Mouse (Mus musculus): ENCODE results near the gene Itga2b.

Itga2b gene

DNA sequence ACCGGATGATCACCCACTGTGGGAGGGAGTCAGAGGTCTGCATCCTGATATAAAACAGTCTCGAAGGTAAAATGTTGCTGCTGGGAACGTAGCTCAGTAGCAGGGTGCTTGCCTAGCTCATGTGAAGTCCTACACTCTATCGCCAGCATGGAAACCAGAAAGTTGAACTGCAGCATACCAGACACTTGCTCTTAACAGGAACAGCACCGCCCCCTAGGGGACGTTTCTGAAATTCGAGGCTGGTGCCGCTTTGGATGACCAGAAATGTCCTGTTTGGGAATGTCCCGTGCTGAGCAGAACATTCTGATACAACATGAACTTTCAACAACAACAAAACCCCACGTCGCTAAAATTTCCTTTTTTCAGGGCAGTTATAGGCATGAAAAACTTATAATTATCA is 58.2 kb downstream of the Itga2b start:
- in situ Hi-C loops (cut with MseI, MboI) = loop anchor here (5.0 kb wide), 1 partner anchor 109 kb away; no protein-coding TSS in a partner anchor

DNA sequence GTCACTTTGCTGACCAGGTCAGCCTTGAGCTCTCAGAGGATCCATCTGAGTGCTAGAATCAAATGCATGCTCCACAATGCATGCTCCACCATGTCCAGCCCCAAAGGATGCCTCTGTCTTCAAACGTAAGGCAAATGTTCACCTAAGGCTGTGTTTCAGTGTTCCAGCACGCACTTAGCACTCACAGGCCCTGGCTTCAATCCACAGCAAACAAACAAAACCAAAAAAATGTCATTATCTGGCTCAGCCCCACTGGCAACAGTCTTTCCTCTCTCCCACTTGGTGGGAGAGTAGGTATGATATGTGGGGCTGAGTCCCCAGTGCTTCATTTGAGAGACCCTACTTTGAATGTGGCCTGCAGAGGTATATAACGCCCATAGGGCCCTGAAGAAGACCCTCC is 58.9 kb downstream of the Itga2b start:
- in situ Hi-C loops (cut with MseI, MboI) = loop anchor here (5.0 kb wide), 1 partner anchor 109 kb away; no protein-coding TSS in a partner anchor

- in situ Hi-C loops (cut with MseI, MboI) = loop anchor here (5.0 kb wide), 1 partner anchor 108 kb away; no protein-coding TSS in a partner anchor
Observed at GRCm38 (mm10) chr11:102410345-102410744, 59.6 kb downstream of the Itga2b start.

DNA sequence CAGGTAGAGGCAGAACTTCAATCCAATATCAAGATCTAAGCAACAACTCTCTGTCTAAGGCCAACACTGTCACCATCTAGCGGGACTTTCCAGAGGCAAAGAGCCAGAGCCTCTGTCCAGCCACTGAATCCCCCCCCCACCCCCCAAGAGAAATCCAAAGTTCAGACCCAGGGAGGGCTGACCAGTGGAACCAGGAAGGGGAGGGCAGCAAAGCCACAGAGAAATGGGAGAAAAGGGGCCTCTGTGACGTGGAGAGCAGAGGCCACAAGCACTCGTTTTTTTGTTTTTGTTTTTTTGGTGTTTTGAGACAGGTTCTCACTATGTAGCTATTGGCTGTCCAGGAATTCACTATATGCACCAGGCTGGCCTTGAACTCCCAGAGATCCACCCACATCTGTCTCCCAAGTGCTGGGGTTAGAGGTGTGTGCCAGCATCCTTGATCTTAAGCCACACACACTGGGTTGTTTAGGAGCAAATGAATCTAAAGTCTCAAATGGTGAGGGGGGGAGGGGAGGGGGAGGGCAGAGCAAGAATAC is 60.1 kb downstream of the Itga2b start:
- in situ Hi-C loops (cut with MseI, MboI) = loop anchor here (5.0 kb wide), 1 partner anchor 108 kb away; no protein-coding TSS in a partner anchor

DNA sequence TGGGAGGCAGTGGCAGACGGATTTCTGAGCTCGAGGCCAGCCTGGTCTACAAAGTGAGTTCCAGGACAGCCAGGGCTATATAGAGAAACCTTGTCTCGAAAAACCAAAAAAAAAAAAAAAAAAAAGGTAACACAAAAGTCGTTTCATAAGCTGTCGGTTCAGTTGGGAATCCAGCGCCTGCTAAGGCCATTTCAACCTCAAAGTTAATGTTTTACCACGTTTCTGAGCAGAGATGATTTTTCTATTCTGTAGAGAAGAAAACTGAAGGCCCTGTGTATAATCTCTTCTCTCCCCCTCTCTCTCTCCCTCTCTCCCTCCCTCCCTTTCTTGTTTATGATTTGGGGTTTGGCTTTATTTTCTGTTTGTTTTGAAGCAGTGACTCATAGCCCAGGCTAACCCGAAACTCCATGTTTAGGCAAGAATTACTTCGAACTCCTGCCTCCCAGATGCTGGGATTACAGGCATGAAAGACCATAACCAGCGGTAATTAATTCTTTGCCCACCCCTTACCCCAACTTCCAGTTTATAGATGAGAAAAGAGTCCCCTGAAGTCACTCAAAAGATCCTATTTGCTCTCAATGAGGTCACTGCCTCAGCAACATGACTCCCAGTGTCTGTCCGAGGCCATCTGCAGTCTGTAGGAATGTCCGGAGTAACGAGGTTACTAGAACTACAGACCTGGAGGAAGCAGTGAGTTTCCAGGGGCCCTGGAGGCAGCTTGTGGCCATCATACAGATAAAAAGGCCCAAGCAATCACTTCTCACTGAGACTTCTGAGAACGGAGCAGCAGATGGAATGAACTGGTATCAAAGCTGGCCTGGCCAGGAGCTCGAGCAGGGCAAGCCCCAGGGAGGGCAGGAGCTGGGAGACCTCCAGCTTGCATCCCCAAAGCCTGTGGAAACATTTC is 60.8 kb downstream of the Itga2b start:
- in situ Hi-C loops (cut with MseI, MboI) = no loop called here

DNA sequence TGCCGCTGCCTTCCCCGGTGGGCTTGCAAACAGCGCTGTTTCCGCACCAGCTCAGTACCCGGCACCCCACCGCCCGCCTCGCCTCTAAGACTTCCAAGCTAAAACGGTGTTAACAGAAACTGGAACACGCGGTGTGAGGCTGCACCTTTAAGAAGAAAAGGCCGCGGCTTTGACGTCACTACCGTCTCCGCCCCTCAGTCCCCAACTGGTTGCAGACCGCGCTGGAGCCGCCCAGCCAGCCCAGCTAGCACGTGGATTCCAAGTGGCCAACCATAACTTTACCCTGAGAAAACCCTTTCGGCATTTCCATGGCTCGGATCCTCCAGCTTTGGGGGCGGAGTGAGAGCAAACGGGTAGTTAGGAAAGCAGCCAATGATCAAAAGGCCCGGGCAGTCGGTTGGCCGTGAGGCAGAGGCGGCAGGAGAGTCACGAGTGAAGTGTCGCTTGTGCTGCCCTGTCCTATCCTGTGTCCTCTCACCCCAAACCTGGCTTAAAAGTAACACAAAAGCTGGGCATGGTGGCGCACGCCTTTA is 61.5 kb downstream of the Itga2b start:
- in situ Hi-C loops (cut with MseI, MboI) = no loop called here

DNA sequence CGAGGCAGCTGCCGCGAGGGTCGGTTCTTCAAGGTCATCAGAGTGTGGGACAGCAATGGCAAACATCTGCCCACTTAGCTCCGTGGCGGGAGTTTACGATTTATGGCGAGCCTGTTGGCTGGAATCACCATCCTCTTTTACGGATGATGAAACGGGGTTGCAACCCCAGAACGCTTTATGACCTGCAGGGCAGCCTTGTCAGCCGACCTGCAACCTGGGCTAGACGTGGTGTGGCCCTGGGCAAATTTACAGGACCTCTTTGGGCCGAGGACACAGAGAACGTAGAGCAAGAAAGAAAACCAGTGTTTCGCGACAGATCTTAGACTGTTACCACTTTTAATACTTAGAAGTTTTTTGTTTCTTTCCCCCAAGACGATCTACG is 62.1 kb downstream of the Itga2b start, which contains the start of gene Slc25a39:
Gene Slc25a39 (minus strand): TSS at position 113 of the 382 bp plus-strand sequence.
- in situ Hi-C loops (cut with MseI, MboI) = no loop called here

DNA sequence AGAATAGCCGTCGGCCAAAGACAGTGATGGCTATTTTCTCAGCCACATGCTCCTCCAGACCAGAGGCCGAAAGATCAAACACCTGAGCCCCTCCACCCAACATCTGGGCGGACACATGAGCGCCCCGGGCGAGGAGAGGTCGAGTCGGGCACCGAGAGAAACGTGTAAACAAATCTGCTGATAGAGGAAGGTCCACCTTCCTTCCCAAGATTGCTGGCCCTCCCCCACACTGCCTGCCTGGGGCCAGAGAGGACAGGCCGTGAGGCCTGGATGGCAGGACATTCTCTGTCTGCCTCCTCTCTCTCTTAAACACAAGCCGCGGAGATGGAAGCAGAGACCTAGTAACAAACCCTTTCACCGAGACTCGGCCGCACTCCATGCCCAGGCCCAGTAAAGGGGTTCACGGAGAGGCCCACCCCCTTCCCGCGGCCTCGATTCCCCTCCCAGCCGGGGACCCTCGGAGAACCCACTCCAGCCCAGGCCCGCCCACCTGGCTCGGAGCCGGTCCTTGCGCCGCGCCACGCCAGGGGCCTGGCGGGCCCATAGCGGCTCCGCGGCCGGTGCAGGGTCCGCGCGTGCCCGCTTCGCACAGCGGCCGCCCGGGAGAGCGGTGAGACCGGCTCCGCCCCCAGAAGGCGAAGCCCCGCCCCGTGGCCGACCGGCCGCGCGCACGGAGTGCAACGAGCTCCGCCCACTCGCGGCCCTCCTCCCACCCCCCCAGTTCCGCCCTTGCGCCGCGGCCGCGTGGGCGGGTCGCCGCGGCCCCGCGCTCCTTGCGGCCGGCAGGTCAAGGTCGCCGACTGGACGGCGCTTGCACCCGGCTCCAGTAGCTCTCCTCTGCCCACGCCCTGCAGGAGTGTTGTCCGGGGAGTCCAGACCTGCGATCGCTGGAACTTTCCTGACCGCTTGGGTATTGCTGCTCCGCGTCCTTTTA is 62.8 kb downstream of the Itga2b start:
- in situ Hi-C loops (cut with MseI, MboI) = no loop called here

DNA sequence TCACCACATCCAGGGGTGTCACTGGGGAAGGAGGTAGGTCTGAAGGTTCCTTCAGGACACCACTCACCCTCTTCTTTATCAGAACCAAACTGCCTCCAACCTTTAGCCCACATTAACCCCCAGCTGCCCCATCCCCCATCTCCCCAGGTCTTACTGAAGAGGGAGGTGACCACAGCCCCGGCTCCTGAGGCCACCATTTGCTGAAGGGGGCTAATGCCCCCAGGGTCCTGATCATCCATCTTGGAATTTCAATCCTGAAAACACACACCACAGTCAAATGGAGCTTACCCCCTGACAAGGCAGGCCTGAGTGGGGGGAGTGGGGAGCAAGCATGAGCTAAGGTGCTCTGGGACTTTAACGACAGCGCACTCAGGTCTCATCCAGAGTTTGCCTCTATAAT is 63.5 kb downstream of the Itga2b start:
- in situ Hi-C loops (cut with MseI, MboI) = no loop called here

GRCm38 (mm10) chr11:102405544-102406285 is 64.2 kb downstream of the Itga2b start:
- in situ Hi-C loops (cut with MseI, MboI) = no loop called here

- in situ Hi-C loops (cut with MseI, MboI) = no loop called here
Observed at GRCm38 (mm10) chr11:102404161-102405010, 65.5 kb downstream of the Itga2b start.

- in situ Hi-C loops (cut with MseI, MboI) = no loop called here
Observed at GRCm38 (mm10) chr11:102403657-102404056, 66.3 kb downstream of the Itga2b start.

All from mouse trophoblast stem cell (cell line).